Mouse (Mus musculus): ENCODE measurements around the gene Slit1. TPM values are rescaled to one million over a fixed set of nuclear protein-coding genes. Genes with fewer than 3 reads are reported as not detected.
A peak's percentile ranks its signal among the peaks of the same experiment; 100 is the strongest.

Slit1 gene
- polyA plus RNA-seq, 1 experiment from 2014 or later = 27.9 TPM

DNA sequence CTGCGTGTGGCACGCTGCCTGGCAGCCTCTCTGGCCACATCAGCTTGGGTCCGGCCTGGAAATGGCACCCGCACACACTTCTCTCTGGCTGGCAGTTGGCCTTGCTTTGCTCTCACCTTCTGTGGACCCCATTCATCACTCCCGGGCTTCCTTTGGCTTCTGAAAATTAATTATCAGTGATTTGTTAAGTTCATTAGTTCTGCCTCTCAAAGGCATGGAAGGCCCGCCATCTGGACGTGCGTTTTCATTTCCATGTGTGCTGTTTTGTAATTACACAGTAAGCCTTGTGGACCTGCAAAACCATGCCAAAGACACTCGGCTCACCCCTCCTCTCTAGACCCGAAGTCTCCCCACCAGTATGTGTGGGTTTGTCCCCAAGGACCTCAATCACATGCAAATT, 53.4 kb downstream of the Slit1 start:
- H3K27me3 ChIP-seq (ENCODE audit: control insufficient read depth, insufficient read depth, low read length) = no peaks in the 10 kb centered on the region; the same call in 1 of the 2 replicates
- ATAC-seq (ENCODE audit: low FRiP score, low TSS enrichment) (peak; percentile 24; the same call in 1 of the 2 replicates), DNase-seq (peak; percentile 65)
- peak overlapping the region; percentile 50 for H3K27ac ChIP-seq (replicated peaks; ENCODE audit: low read depth, low read length)
- no peak overlapping the region for H3K9ac ChIP-seq (replicated peaks; ENCODE audit: low read length)
- H3K4me2 ChIP-seq (ENCODE audit: low read length) = no peak overlapping the region
- H3K9me3 ChIP-seq (ENCODE audit: control insufficient read depth, low read length) = no peaks in the 10 kb centered on the region
- H3K4me1 ChIP-seq (ENCODE audit: control insufficient read depth, insufficient read depth, low read length) = peaks cover 69% of the 10 kb centered on the region
- H3K4me3 ChIP-seq (replicated peaks; ENCODE audit: low read depth, low read length) = no peak overlapping the region
- no peaks in the 10 kb centered on the region for H3K36me3 ChIP-seq (ENCODE audit: control insufficient read depth, insufficient read depth, low read length)
- 31% methylated on average over 10 of the region's 10 CpGs for WGBS

DNA sequence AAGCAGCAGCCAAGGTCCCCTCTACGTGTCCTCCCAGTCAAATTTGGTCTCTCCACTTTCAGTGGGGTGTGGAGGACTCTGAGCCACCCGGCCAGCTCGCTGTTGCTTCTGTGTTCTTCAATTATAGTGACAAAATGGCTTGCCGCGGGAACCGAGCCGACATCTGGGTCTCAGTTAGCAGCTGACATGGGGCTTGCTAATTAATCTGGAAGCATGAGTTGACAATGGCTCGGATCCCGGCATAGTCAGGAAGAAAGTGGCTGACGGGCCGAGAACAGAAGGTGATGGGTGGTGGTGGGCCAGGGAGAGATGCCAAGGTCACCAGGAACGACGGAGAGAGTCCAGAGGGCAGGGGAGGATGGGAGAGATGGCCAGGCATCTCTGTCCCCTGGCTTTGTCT, 55.2 kb downstream of the Slit1 start:
- H3K4me1 ChIP-seq (ENCODE audit: control insufficient read depth, insufficient read depth, low read length) = peaks cover 55% of the 10 kb centered on the region
- H3K4me3 ChIP-seq (replicated peaks; ENCODE audit: low read depth, low read length) = no peak overlapping the region
- H3K36me3 ChIP-seq (ENCODE audit: control insufficient read depth, insufficient read depth, low read length) = no peaks in the 10 kb centered on the region
- peak; percentile 69 for DNase-seq
- ATAC-seq (ENCODE audit: low FRiP score, low TSS enrichment) = 0 out of 2 replicates have a peak, but pooled peaks have one; percentile 25
- H3K9ac ChIP-seq (replicated peaks; ENCODE audit: low read length) = no peak overlapping the region
- H3K27ac ChIP-seq (replicated peaks; ENCODE audit: low read depth, low read length) = peak overlapping the region; percentile 60
- H3K27me3 ChIP-seq (ENCODE audit: control insufficient read depth, insufficient read depth, low read length) = no peaks in the 10 kb centered on the region; the same call in 1 of the 2 replicates
- H3K9me3 ChIP-seq (ENCODE audit: control insufficient read depth, low read length) = no peaks in the 10 kb centered on the region
- no peak overlapping the region for H3K4me2 ChIP-seq (ENCODE audit: low read length)
- WGBS = 15% methylated on average over 13 of the region's 13 CpGs

DNA sequence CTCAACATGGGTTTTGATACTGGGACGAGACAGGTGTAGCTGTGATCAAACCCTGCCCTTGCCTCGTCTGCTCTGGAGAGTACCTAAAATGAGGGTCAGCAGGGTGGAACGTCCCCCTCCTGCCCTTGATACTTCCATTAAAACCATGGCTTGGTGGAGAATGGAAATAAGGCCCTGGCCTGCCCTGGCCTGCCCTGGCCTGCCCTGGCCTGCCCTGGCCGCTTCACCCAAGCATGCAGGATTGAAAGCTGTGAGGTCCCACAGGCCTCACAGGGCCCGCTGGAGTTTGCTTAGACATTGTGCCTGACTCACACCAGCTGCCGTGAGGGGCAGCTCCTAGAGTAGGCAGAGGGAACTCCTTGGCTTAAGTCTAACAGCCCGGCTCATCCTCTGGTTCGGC, 55.6 kb downstream of the Slit1 start:
- Histone ChIP-seq H3K9ac (replicated peaks; ENCODE audit: low read length) (no peak overlapping the region), H3K27ac (replicated peaks; ENCODE audit: low read depth, low read length) (peak overlapping the region; percentile 60), H3K27me3 (ENCODE audit: control insufficient read depth, insufficient read depth, low read length) (no peaks in the 10 kb centered on the region; the same call in 1 of the 2 replicates), H3K4me2 (ENCODE audit: low read length) (no peak overlapping the region), H3K4me1 (ENCODE audit: control insufficient read depth, insufficient read depth, low read length) (peaks cover 51% of the 10 kb centered on the region), H3K9me3 (ENCODE audit: control insufficient read depth, low read length) (no peaks in the 10 kb centered on the region), H3K4me3 (replicated peaks; ENCODE audit: low read depth, low read length) (no peak overlapping the region), H3K36me3 (ENCODE audit: control insufficient read depth, insufficient read depth, low read length) (no peaks in the 10 kb centered on the region)
- ATAC-seq (ENCODE audit: low FRiP score, low TSS enrichment) = no peak
- 64% methylated on average over 8 of the region's 8 CpGs for WGBS
- DNase-seq = no peak

DNA sequence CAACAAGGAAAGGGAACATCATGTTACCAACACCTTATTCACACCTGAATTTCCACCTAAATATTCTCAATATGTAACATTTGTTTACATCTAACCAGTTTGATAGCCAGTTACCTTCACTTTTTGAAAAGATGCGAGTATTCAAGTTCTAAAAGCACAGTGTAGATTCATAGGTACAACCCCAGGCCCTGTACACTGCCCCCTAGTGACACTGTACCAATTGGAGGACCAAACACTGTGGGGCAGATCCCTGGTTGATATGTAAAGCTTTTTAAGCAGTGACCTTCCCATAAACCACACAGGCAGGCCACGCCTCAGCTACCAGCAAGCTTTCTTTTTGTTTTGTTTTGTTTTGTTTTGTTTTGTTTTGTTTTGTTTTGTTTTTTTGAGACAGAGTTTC, 57.3 kb downstream of the Slit1 start:
- DNase-seq (no peak), ATAC-seq (ENCODE audit: low FRiP score, low TSS enrichment) (no peak)
- Histone ChIP-seq H3K27ac (replicated peaks; ENCODE audit: low read depth, low read length) (no peak overlapping the region), H3K9ac (replicated peaks; ENCODE audit: low read length) (no peak overlapping the region), H3K4me2 (ENCODE audit: low read length) (no peak overlapping the region), H3K27me3 (ENCODE audit: control insufficient read depth, insufficient read depth, low read length) (no peaks in the 10 kb centered on the region), H3K4me1 (ENCODE audit: control insufficient read depth, insufficient read depth, low read length) (peaks cover 56% of the 10 kb centered on the region), H3K36me3 (ENCODE audit: control insufficient read depth, insufficient read depth, low read length) (no peaks in the 10 kb centered on the region), H3K4me3 (replicated peaks; ENCODE audit: low read depth, low read length) (no peak overlapping the region), H3K9me3 (ENCODE audit: control insufficient read depth, low read length) (no peaks in the 10 kb centered on the region)
- WGBS = 94% methylated on average over 2 of the region's 2 CpGs

DNA sequence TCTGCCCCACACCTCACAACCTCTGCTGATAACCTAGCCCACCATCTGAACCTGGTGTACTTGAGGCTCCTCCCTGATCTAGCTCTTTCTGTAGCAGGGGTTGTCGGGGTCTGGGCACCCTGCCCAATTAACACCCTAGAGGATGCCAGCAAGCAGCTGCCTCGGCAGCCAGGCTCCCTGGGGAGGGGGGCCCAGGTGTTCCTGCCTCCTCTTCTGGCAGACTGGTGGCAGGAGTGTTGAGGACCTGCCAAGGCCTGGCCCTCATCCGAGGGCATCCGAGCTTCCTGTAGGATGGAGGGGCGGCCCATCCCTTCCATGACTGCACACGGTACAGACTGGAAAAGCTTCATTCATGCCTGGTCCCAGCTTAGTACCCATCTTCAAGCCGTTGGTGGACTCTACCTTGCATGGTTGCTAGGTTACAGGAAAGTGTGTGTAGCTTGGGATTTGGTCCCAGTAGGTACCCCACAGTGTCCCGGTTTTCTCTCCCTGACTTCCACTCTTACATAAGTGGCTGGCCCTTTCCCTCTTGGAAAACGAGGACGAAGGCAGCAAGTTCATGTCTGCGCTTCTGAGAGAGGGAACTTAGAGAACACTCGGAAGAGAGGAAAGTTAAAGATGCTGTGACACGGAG, 57.9 kb downstream of the Slit1 start:
- Histone ChIP-seq H3K36me3 (ENCODE audit: control insufficient read depth, insufficient read depth, low read length) (no peaks in the 10 kb centered on the region), H3K9me3 (ENCODE audit: control insufficient read depth, low read length) (no peaks in the 10 kb centered on the region), H3K4me2 (ENCODE audit: low read length) (no peak overlapping the region), H3K9ac (replicated peaks; ENCODE audit: low read length) (no peak overlapping the region), H3K27ac (replicated peaks; ENCODE audit: low read depth, low read length) (no peak overlapping the region), H3K4me3 (replicated peaks; ENCODE audit: low read depth, low read length) (no peak overlapping the region), H3K27me3 (ENCODE audit: control insufficient read depth, insufficient read depth, low read length) (no peaks in the 10 kb centered on the region), H3K4me1 (ENCODE audit: control insufficient read depth, insufficient read depth, low read length) (peaks cover 56% of the 10 kb centered on the region)
- whole genome bisulfite sequencing = 75% methylated on average over 13 of the region's 13 CpGs
- no peak for ATAC-seq (ENCODE audit: low FRiP score, low TSS enrichment)
- DNase-seq = no peak

DNA sequence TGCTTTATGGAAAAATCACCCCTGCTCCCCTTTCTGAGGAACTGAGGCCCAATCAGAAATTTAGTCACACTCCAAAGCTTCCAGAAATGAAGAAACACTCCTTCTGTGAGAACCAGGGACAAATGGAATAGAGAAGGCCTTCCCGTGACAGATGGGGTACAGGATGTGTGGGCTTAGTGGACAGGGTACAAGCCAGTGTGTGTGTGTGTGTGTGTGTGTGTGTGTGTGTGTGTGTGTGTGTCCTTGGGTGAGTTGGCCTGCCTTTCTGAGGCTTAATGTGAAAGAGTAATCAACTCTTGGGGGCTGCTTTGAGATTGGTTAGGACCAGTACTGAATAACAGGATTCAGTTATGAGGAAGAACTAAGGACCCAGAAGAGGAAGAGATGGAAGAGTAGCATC, 58.6 kb downstream of the Slit1 start:
- Histone ChIP-seq H3K9ac (replicated peaks; ENCODE audit: low read length) (no peak overlapping the region), H3K4me3 (replicated peaks; ENCODE audit: low read depth, low read length) (no peak overlapping the region), H3K4me1 (ENCODE audit: control insufficient read depth, insufficient read depth, low read length) (peaks cover 52% of the 10 kb centered on the region), H3K4me2 (ENCODE audit: low read length) (no peak overlapping the region), H3K9me3 (ENCODE audit: control insufficient read depth, low read length) (no peaks in the 10 kb centered on the region), H3K27ac (replicated peaks; ENCODE audit: low read depth, low read length) (no peak overlapping the region), H3K27me3 (ENCODE audit: control insufficient read depth, insufficient read depth, low read length) (no peaks in the 10 kb centered on the region), H3K36me3 (ENCODE audit: control insufficient read depth, insufficient read depth, low read length) (no peaks in the 10 kb centered on the region)
- WGBS = 74% methylated on average over 1 of the region's 1 CpGs
- DNase-seq (no peak), ATAC-seq (ENCODE audit: low FRiP score, low TSS enrichment) (no peak)

DNA sequence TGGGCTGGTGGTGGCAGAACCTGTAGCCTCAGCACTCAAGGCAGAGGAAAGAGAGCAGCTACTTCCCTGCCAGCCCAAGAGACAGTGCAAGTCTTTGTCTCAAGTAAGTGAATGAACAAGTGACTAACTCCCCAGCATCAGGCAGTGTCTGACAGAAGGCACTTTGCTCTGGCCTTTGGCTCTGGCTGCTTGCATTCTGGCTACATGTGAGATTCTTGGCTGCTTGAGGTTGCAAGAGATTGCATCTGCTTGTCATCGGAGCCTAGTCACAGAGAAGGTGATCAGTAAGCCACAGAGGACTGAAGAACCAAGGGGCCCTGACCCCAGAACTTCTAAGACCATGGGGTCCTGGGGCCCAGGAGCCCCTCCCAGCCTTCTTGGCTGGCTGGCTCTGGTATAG, 59.5 kb downstream of the Slit1 start:
- H3K4me1 ChIP-seq (ENCODE audit: control insufficient read depth, insufficient read depth, low read length) = peaks cover 55% of the 10 kb centered on the region
- no peak overlapping the region for H3K4me3 ChIP-seq (replicated peaks; ENCODE audit: low read depth, low read length)

DNA sequence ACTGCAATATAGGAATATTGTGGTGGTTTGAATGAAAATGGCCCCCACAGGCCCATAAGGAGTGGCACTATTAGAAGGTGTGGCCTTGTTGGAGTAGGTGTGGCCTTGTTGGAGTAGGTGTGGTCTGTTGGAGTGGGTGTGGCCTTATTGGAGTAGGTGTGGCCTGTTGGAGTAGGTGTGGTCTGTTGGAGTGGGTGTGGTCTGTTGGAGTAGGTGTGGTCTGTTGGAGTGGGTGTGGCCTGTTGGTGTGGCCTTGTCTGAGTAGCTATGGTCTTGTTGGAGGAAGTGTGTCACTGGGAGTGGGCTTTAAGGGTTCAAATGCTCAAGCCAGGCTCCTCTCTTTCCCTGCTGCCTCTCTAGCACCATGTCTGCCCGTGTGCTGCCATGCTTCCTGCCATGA, 63.2 kb downstream of the Slit1 start:
- DNase-seq = no peak
- no peak for ATAC-seq (ENCODE audit: low FRiP score, low TSS enrichment)
- WGBS = 92% methylated on average over 1 of the region's 1 CpGs
- Histone ChIP-seq H3K9ac (replicated peaks; ENCODE audit: low read length) (no peak overlapping the region), H3K27me3 (ENCODE audit: control insufficient read depth, insufficient read depth, low read length) (no peaks in the 10 kb centered on the region), H3K27ac (replicated peaks; ENCODE audit: low read depth, low read length) (no peak overlapping the region), H3K4me2 (ENCODE audit: low read length) (no peak overlapping the region), H3K4me1 (ENCODE audit: control insufficient read depth, insufficient read depth, low read length) (peaks cover 63% of the 10 kb centered on the region), H3K9me3 (ENCODE audit: control insufficient read depth, low read length) (no peaks in the 10 kb centered on the region), H3K36me3 (ENCODE audit: control insufficient read depth, insufficient read depth, low read length) (no peaks in the 10 kb centered on the region), H3K4me3 (replicated peaks; ENCODE audit: low read depth, low read length) (no peak overlapping the region)

More for the DNA sequence above, 59.5 kb downstream of the Slit1 start:
- Histone ChIP-seq H3K9ac (replicated peaks; ENCODE audit: low read length) (no peak overlapping the region), H3K27me3 (ENCODE audit: control insufficient read depth, insufficient read depth, low read length) (no peaks in the 10 kb centered on the region), H3K9me3 (ENCODE audit: control insufficient read depth, low read length) (no peaks in the 10 kb centered on the region), H3K27ac (replicated peaks; ENCODE audit: low read depth, low read length) (0 out of 2 replicates have a peak overlapping the region, but pooled peaks have one; percentile 26), H3K36me3 (ENCODE audit: control insufficient read depth, insufficient read depth, low read length) (no peaks in the 10 kb centered on the region), H3K4me2 (ENCODE audit: low read length) (no peak overlapping the region)
- no peak for DNase-seq
- WGBS = 79% methylated on average over 1 of the region's 1 CpGs
- no peak for ATAC-seq (ENCODE audit: low FRiP score, low TSS enrichment)

DNA sequence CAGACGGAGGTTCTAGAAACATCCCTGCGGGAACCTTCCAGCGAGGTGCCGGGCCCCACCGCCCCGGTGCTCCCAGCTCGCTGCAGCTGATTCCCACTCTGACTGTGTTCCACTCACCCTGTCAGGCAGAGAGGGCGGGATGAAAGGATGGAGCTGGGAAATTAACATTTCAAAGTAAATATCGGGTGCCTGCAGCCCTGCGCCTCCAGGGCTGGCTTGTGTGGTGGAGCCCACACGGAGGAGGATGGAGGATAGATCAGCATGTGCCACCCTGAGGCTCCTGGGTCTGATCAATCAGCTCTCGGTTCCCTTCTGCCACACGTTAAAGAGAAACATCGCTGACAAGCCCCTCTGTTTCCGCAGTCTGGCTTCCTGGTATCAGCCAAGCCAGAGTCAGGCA, 64.4 kb downstream of the Slit1 start:
- Histone ChIP-seq H3K27me3 (ENCODE audit: control insufficient read depth, insufficient read depth, low read length) (no peaks in the 10 kb centered on the region), H3K9me3 (ENCODE audit: control insufficient read depth, low read length) (no peaks in the 10 kb centered on the region), H3K9ac (replicated peaks; ENCODE audit: low read length) (peak overlapping the region; percentile 20; the same call in 1 of the 2 replicates), H3K4me1 (ENCODE audit: control insufficient read depth, insufficient read depth, low read length) (peaks cover 61% of the 10 kb centered on the region), H3K36me3 (ENCODE audit: control insufficient read depth, insufficient read depth, low read length) (no peaks in the 10 kb centered on the region), H3K4me2 (ENCODE audit: low read length) (peak overlapping the region; percentile 31), H3K4me3 (replicated peaks; ENCODE audit: low read depth, low read length) (no peak overlapping the region), H3K27ac (replicated peaks; ENCODE audit: low read depth, low read length) (peak overlapping the region; percentile 66)
- 6% methylated on average over 15 of the region's 15 CpGs for WGBS
- DNase-seq (peak; percentile 79), ATAC-seq (ENCODE audit: low FRiP score, low TSS enrichment) (peak; percentile 41; the same call in 1 of the 2 replicates)
